Mouse (Mus musculus) ES-E14 (cell line): ENCODE measurements around the gene T.

Source experiments
- CHD2 ChIP-seq: IDR thresholded peaks from 2 replicates; pipeline ENCODE4 v1.6.1; 2014; ENCODE audit warnings: mild to moderate bottlenecking, low read depth, low read length, inconsistent platforms
- HCFC1 ChIP-seq: IDR thresholded peaks from 2 replicates; pipeline ENCODE4 v1.6.1; 2012; ENCODE audit warnings: low read length, inconsistent platforms, borderline replicate concordance; ENCODE audit not compliant: insufficient read depth
- MAFK ChIP-seq: IDR thresholded peaks from 2 replicates; pipeline ENCODE4 v1.6.1; 2014; ENCODE audit warnings: mild to moderate bottlenecking, low read depth, low read length, inconsistent platforms; ENCODE audit not compliant: insufficient read depth
- ZC3H11A ChIP-seq: IDR thresholded peaks from 2 replicates; pipeline ENCODE4 v1.6.1; 2012; ENCODE audit warnings: low read depth, mild to moderate bottlenecking, inconsistent platforms, low read length, borderline replicate concordance
- ZNF384 ChIP-seq: IDR thresholded peaks from 2 replicates; pipeline ENCODE4 v1.6.1; 2012; ENCODE audit warnings: low read depth, low read length, inconsistent platforms

GRCm38 (mm10) chr17:8408589-8409295, 25.5 kb upstream of the T start:
- TF ChIP-seq HCFC1 (no peak), ZC3H11A (no peak), ZNF384 (no peak), CHD2 (no peak), MAFK (no peak)
